Mouse (Mus musculus): Measurements from ENCODE around the gene Ogfod3. TPM values are rescaled to one million over a fixed set of nuclear protein-coding genes. Genes with fewer than 3 reads are reported as not detected.

Ogfod3 gene
- polyA plus RNA-seq (2015; fragmentation: Nextera tagmentation; extraction: Ambion mirVana): 21.5 and 24.8 TPM in 2 replicates

DNA sequence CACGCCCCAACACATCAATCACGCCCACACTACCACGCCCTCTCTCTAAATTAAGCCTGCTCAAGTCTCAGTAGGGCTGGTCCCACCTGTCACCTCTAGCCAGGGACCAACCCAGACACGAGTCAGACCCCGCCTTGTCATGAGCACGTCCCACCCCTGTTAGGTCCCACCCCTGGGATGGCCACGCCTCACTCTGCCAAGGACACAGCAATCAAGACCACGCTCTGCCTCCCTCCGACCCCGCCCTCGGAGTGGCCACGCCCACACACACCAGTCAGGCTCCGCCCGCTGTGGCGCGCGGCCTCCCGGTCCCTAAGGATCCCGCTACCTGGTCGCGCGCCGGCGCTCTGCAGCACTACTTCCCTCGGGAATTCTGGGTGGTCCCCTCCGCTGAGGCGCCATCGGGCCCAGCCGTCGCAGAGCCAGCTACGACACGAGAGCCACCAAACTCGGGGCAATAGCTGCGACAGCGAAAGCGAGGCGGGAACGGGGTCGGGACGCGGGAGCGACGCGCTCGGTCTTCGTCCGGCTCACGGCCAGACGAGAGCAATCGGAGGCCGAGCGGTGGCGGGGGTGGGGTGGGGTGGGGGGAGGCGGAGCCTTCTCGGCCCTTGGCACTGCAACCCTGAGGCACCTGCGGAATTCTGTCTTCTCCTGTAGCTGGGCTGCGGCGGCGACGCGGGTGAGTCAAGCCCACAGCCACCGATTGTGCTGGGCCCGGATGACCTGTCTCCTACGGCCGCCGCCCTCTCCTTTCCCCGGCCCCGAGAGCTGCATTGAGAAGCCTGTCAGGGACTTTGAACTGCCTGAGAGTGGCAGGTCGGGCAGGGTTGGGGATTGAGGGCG, at the start of gene Ogfod3, which contains the start of gene Hexdc:
Gene Ogfod3, minus strand, starts transcription at position 551 of the 846 bp plus-strand sequence.
Gene Hexdc, plus strand, starts transcription at position 273 of the 846 bp plus-strand sequence.
- Histone ChIP-seq H3K27me3 (no peaks in the 10 kb centered on the region), H3K4me2 (peak within 1 kb of the TSS; percentile 79), H3K36me3 (0 out of 2 replicates have a peak, but pooled peaks cover 3% of the 10 kb centered on the region), H3K9ac (peak within 1 kb of the TSS; percentile 75), H3K9me3 (no peaks in the 10 kb centered on the region), H3K27ac (peak within 1 kb of the TSS; percentile 91), H3K4me1 (peaks cover 9% of the 10 kb centered on the region), H3K4me3 (peak within 1 kb of the TSS; percentile 80)
- ATAC-seq (ENCODE audit: insufficient number of reproducible peaks, low FRiP score, low TSS enrichment, low read depth): peak; percentile 97
- WGBS: under 1% methylated on average over 63 of the region's 70 CpGs

DNA sequence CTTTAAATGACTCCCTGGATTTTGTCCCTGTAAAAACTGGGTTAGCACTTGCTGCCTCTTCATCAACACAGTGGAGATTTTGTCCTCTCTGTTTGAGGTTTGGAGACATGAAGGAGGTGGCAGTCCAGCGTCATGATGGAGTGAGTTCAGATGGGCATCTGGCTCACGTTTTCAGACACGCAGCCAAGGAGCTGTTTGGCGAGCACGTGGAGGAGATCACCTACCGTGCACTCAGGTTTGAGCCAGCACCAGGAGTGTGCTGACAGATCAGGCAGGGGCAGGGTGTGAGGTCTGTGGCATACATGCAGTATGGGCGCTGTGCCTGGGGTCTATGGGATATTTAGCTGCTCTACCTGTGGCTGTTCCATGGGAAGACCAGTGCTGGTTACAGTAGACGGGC, 45.7 kb upstream of the Ogfod3 start:
- 79% methylated on average over 8 of the region's 8 CpGs for WGBS
- no peak for ATAC-seq (ENCODE audit: insufficient number of reproducible peaks, low FRiP score, low TSS enrichment, low read depth)

DNA sequence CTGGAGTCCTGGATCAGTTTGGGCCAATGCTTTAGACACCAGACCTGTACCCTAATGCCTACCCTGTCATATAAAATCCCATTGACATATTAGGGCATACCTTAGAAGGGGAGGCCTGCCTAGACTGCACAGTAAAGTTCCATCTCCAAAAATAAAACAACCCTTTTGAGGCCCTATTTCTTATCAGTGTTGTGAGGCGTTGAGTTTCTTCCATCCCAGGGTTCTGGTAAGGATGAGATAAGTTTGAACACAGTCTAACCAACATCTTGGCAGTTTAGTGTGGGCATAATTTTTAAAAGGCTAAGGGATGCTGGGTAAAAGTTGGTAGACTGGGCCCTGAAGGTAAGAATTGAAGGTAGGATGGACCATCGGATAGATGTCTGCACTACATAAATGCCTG, 35.2 kb upstream of the Ogfod3 start:
- Histone ChIP-seq H3K4me3 (no peak overlapping the region), H3K4me2 (no peak overlapping the region), H3K27ac (no peak overlapping the region), H3K36me3 (peaks cover 51% of the 10 kb centered on the region), H3K27me3 (no peaks in the 10 kb centered on the region), H3K4me1 (peaks cover 23% of the 10 kb centered on the region), H3K9ac (no peak overlapping the region), H3K9me3 (no peaks in the 10 kb centered on the region)
- 94% methylated on average over 2 of the region's 2 CpGs for WGBS
- no peak for ATAC-seq (ENCODE audit: insufficient number of reproducible peaks, low FRiP score, low TSS enrichment, low read depth)

More for the DNA sequence above, 45.7 kb upstream of the Ogfod3 start:
- H3K27me3 ChIP-seq: no peaks in the 10 kb centered on the region
- no peak overlapping the region for H3K27ac ChIP-seq
- H3K9ac ChIP-seq: no peak overlapping the region
- no peak overlapping the region for H3K4me3 ChIP-seq
- H3K36me3 ChIP-seq: peaks cover 95% of the 10 kb centered on the region
- H3K4me2 ChIP-seq: no peak overlapping the region
- no peaks in the 10 kb centered on the region for H3K9me3 ChIP-seq
- H3K4me1 ChIP-seq: no peaks in the 10 kb centered on the region

DNA sequence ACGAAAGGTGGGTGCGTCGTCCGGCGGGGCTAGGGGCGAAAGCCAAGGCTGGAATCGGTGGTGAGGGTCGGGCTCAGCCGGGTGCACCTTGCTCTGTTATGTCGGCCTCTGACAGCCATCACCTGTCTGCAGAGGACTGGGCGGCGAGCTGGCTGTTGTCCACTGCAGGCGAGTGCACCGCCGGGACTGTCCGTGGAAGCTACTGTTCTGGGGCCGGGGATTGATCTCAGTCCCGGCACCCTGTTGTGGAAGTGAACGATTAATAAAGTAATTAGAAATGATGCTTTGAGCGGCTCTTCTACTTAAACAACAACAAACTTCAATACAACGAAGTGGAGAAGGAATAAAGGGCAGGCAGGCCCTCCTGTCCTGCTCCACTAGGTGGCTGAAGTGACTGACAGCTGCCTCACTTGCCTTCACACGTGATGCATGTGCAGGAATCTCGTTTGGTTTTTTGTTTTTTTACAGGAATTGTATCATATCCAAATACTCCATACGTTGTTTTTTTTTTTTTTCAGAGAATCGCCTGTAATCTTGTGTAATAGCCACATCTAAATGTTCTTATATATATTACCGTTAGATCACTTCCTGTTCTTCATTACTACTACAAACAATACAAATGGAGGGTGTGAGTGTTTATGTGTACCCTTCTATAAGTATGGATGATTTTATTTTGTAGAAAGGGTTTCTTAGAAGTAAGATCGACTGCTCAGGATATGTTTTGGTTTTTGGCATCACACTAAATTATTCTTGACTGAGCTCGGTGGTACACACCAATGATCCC, 33.0 kb upstream of the Ogfod3 start:
- Histone ChIP-seq H3K4me1 (peaks cover 23% of the 10 kb centered on the region), H3K36me3 (peaks cover 31% of the 10 kb centered on the region), H3K27me3 (no peaks in the 10 kb centered on the region), H3K9ac (peak overlapping the region; percentile 65), H3K27ac (peak overlapping the region; percentile 93), H3K4me3 (peak overlapping the region; percentile 71), H3K9me3 (no peaks in the 10 kb centered on the region), H3K4me2 (peak overlapping the region; percentile 51)
- WGBS: 3% methylated on average over 28 of the region's 28 CpGs
- no peak; the same call in 1 of the 2 replicates for ATAC-seq (ENCODE audit: insufficient number of reproducible peaks, low FRiP score, low TSS enrichment, low read depth)

DNA sequence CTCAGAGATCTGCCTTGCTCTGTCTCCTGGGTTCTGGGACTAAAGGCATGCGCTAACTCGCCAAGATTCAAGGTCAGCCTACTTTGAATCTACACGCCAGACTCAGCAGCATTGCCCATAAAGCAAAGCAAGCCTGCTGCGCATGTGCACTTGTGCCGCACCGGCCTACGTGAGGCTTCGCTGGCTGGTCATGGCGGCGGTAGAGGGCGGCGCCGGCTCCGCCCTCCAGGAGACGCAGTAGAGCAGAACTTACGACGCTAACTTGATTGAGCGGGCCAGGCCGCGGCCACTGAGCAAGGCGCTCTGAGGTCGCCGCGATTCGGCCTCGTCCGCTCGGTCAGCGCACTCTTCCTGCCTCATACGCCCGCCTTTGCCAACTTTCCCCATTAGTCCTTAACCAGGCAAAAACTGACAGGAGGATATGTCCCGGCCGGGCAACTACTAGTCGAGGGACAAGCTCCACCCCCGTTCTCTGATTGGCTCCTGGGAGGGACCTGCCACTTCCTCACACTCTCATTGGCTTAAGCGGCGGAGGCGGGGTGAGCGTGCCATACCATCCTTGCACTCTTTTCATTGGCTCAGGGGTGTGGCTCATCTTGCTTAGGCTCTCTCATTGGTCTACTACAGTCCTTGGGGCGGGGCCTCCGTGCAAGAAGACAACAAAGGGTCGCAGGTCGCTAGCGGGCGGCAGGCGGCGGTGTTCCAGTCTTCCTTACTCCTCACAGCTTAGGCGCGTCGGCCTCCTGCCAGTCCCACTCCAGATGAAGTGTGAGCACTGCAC, 32.2 kb upstream of the Ogfod3 start, which contains the start of gene Narf:
Gene Narf, plus strand, starts transcription at position 690 of the 781 bp plus-strand sequence.
- H3K9ac ChIP-seq: peak within 1 kb of the TSS; percentile 65
- H3K4me1 ChIP-seq: peaks cover 22% of the 10 kb centered on the region
- H3K4me3 ChIP-seq: peak within 1 kb of the TSS; percentile 71
- peak within 1 kb of the TSS; percentile 100 for H3K27ac ChIP-seq
- peak within 1 kb of the TSS; percentile 51 for H3K4me2 ChIP-seq
- peaks cover 23% of the 10 kb centered on the region for H3K36me3 ChIP-seq
- ATAC-seq (ENCODE audit: insufficient number of reproducible peaks, low FRiP score, low TSS enrichment, low read depth): peak; percentile 100
- no peaks in the 10 kb centered on the region for H3K27me3 ChIP-seq
- H3K9me3 ChIP-seq: no peaks in the 10 kb centered on the region
- under 1% methylated on average over 50 of the region's 50 CpGs for WGBS

DNA sequence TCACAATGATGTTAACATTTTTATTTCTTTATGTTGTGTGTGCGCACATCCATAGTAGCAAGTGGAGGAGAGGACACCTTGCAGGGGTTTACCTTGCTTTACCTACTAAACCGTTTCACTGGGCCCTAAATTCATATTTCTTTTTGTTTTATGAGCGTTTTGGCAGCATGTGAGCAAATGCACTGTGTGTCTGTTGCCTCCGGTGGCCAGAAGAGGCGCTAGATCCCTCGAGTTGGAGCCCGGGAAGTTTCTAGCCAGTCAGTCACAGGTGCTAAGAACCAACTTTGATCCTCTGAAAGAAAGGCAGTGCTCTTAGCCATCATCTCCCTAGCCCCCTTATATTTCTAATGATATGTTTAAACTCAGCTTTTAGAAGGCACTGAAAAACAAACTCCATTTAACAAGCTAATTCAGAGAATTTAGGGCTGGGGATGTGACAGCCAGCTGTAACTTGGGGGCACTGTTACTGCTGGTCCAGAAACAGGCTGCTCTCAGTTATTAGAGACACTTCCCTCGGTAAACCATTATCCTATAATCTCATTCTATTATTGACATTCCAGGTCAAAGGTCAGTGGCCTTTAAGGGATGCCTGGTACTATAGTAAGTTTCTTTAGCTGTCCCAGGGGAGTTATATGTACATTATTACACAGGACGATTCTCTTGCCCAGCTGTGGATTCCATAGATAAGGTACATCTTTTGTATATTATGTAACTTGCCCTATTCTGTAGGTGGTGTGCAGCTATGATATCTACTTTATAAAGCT, 31.1 kb upstream of the Ogfod3 start:
- Histone ChIP-seq H3K36me3 (peaks cover 13% of the 10 kb centered on the region), H3K4me1 (peaks cover 19% of the 10 kb centered on the region), H3K27ac (peak overlapping the region; percentile 100), H3K4me2 (peak overlapping the region; percentile 45), H3K27me3 (no peaks in the 10 kb centered on the region), H3K9me3 (no peaks in the 10 kb centered on the region), H3K9ac (no peak overlapping the region), H3K4me3 (no peak overlapping the region)
- WGBS: 30% methylated on average over 9 of the region's 9 CpGs
- ATAC-seq (ENCODE audit: insufficient number of reproducible peaks, low FRiP score, low TSS enrichment, low read depth): no peak

DNA sequence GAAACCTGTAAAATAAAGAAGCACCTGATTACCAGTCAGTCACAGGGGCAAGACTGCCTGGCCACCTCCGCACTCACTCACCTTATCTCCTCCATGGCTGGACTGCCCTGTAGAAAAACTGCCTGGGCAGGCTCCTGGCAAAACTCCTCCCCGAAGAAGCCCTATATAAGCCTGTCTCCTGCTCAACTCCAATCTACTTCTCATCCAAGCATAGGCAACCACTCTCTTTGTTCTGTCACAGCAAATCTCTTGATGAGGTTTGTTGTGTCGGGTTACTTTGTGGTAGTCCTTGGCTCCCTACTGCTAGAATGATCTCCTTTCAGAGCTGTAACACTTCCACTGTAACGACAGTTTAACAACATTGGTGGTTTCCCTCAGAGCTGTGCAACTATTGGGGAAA, 28.2 kb upstream of the Ogfod3 start:
- H3K4me2 ChIP-seq: no peak overlapping the region
- H3K4me3 ChIP-seq: no peak overlapping the region
- 42% methylated on average over 4 of the region's 4 CpGs for WGBS
- no peak overlapping the region for H3K9ac ChIP-seq
- peaks cover 26% of the 10 kb centered on the region for H3K4me1 ChIP-seq
- H3K9me3 ChIP-seq: no peaks in the 10 kb centered on the region
- no peaks in the 10 kb centered on the region for H3K27me3 ChIP-seq
- ATAC-seq (ENCODE audit: insufficient number of reproducible peaks, low FRiP score, low TSS enrichment, low read depth): no peak
- no peaks in the 10 kb centered on the region for H3K36me3 ChIP-seq
- H3K27ac ChIP-seq: no peak overlapping the region

DNA sequence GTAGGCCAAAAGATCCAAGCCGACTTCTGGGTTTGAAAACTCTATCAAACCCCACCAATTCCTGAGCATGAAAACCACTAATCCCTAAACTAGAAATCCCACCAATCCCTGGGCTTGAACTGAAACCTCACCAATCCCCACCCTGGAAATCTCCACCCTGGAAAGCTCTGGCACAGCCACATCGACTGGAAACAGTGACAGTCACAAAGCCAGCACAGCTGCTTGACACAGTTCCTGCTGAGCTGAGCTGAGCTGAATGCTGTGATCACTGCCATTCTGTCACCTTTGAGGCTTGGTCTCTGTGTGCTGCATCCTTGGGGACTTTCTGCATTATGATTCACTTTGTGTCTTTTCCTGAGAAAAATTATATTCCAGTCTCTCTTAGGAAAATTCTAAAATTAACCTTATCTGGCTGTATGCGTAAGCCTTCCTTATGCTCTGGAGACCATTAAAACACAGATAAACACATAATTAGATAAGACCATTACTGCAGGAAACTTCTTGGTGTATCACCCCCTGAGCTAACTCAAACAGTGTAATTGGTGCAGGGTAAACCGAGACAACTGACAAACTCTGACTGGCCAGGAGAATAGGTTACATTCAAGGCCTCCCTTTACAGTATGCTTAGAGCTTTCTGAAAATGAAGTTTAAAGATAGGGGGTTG, 27.2 kb upstream of the Ogfod3 start:
- H3K4me1 ChIP-seq: peaks cover 30% of the 10 kb centered on the region
- H3K27ac ChIP-seq: no peak overlapping the region
- no peaks in the 10 kb centered on the region for H3K9me3 ChIP-seq
- H3K9ac ChIP-seq: no peak overlapping the region
- no peak overlapping the region for H3K4me2 ChIP-seq
- no peak overlapping the region for H3K4me3 ChIP-seq
- 50% methylated on average over 4 of the region's 4 CpGs for WGBS
- ATAC-seq (ENCODE audit: insufficient number of reproducible peaks, low FRiP score, low TSS enrichment, low read depth): no peak
- H3K27me3 ChIP-seq: no peaks in the 10 kb centered on the region
- peaks cover 6% of the 10 kb centered on the region for H3K36me3 ChIP-seq

DNA sequence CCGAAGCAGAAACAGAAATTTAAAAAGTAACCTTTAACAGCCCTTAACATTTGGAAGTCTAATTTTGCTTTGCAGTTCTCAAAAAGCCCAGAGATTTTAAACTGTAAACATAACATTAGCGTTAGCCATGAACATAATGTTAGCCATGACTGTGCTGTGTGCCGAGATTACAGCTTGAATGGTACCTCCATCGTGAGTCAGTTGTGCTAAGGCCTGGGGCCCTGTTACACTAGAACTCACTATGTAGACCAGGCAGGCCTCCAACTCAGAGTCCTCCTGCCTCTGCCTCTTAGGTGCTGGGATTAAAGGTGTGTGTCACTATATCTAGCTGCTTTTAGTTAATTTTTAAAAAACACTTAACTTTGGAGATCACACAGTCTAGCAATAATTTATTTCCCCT, 26.7 kb upstream of the Ogfod3 start:
- H3K27ac ChIP-seq: no peak overlapping the region
- ATAC-seq (ENCODE audit: insufficient number of reproducible peaks, low FRiP score, low TSS enrichment, low read depth): no peak
- WGBS: 74% methylated on average over 4 of the region's 4 CpGs

DNA sequence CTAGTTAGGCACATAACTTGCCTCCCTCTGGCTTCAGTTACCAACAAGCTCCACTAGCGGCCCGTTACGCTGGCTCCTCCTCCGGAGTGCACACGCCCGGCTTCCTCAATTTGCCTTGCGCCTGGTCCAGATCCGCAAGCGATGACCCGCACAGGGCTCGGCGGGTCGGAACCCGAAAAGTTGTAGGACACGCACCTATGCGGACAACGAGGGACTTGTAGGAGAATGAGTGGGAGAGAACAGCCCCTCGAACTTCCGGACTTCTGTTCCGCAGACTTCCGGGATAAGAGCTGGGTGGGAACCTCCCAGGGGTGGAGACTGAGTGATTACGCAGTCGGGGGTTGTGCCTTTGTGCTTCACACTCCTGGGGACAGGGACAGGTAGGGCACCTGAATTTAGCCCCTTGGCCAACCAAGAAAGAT, 24.5 kb upstream of the Ogfod3 start, which contains the start of gene Cybc1:
Gene Cybc1, minus strand, starts transcription at position 305 of the 422 bp plus-strand sequence.
- Histone ChIP-seq H3K36me3 (peaks cover 33% of the 10 kb centered on the region), H3K27me3 (no peaks in the 10 kb centered on the region), H3K4me2 (peak within 1 kb of the TSS; percentile 72), H3K9me3 (no peaks in the 10 kb centered on the region), H3K27ac (peak within 1 kb of the TSS; percentile 82), H3K9ac (peak within 1 kb of the TSS; percentile 35), H3K4me3 (peak within 1 kb of the TSS; percentile 61), H3K4me1 (peaks cover 22% of the 10 kb centered on the region)
- peak; percentile 85 for ATAC-seq (ENCODE audit: insufficient number of reproducible peaks, low FRiP score, low TSS enrichment, low read depth)
- whole genome bisulfite sequencing: under 1% methylated on average over 23 of the region's 23 CpGs

More for the DNA sequence above, 26.7 kb upstream of the Ogfod3 start:
- Histone ChIP-seq H3K36me3 (peaks cover 12% of the 10 kb centered on the region), H3K9ac (no peak overlapping the region), H3K4me1 (peaks cover 28% of the 10 kb centered on the region), H3K4me2 (no peak overlapping the region), H3K27me3 (no peaks in the 10 kb centered on the region), H3K4me3 (no peak overlapping the region), H3K9me3 (no peaks in the 10 kb centered on the region)
